Mouse (Mus musculus) myocyte (in vitro differentiated cells): ENCODE results near the gene Olfr12.

Source experiments
- E2F4 ChIP-seq: IDR thresholded peaks from one replicate; pipeline ENCODE4 v1.6.1; 2011; ENCODE audit warnings: mild to moderate bottlenecking, control low read depth, moderate library complexity; ENCODE audit not compliant: insufficient read depth
- POLR2A ChIP-seq: IDR thresholded peaks from one replicate; pipeline ENCODE4 v1.6.1; 2011; ENCODE audit warnings: low read depth, mild to moderate bottlenecking, control low read depth, moderate library complexity; ENCODE audit not compliant: insufficient read length
- POLR2AphosphoS2 ChIP-seq: IDR thresholded peaks from one replicate; pipeline ENCODE4 v1.6.1; 2011; ENCODE audit warnings: low read depth, control low read depth; ENCODE audit not compliant: insufficient read length
- SRF ChIP-seq: IDR thresholded peaks from one replicate; pipeline ENCODE4 v1.6.1; 2011; ENCODE audit warnings: low read depth; ENCODE audit not compliant: control insufficient read depth, insufficient read length
- USF1 ChIP-seq: IDR thresholded peaks from one replicate; pipeline ENCODE4 v1.6.1; 2011; ENCODE audit warnings: low read depth, mild to moderate bottlenecking, control low read depth, moderate library complexity

- no peak for TF ChIP-seq POLR2A
- no peak for TF ChIP-seq E2F4
- TF ChIP-seq SRF: no peak
- TF ChIP-seq POLR2AphosphoS2: no peak
- TF ChIP-seq USF1: no peak
Measured at GRCm38 (mm10) chr1:92654676-92655075, 37.1 kb downstream of the Olfr12 start.
